Mouse (Mus musculus): ENCODE results near the gene Fars2.
A peak's percentile ranks its signal among the peaks of the same experiment; 100 is the strongest.

The Fars2 gene

GRCm38 (mm10) chr13:36222721-36223120, 105.5 kb downstream of the Fars2 start:
- no peak for DNase-seq

- DNase-seq = no peak
Observed at GRCm38 (mm10) chr13:36224431-36224830, 107.2 kb downstream of the Fars2 start.

DNA sequence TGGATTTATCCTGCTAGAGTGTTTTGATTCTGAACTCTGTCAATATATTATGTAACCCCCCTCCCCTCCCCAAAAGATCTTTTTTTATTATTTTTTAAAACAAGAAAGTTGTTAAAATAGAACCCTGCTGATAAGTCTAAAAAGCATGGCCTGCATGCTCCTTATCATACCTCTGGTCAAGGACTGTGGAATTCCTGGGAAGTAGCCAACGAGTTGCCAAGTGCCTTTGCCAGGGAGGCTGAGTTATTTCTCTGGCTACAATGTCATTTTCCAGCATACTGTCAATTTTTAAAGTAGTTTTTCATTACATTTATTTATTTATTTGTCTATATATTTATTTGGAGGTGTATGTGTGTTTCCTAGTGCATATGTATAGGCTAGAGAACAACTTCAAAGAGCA, 125.0 kb downstream of the Fars2 start:
- peak in 1 of 2 experiments; percentile 32 for DNase-seq

- no peak for DNase-seq
Observed at GRCm38 (mm10) chr13:36253936-36254335, 136.7 kb downstream of the Fars2 start.

DNA sequence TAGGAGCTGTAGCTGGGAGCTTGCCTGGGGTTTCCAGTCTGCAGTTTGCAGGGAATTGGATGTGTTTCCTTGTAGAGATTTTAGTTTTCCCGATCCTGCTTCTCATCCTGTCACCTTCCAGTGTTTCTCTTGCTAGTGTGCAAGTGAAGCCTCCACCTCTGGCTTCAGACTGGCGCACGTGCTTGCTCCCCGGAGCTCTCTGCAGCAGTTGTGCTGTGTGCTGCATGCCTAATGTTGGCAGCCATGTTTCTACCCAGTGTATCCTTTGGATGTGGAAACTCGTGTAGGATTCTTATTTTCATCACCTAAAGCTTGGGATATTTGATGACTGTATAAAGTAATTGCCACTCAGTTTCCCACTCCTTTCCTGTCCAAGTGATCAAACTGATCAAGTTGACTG, 140.0 kb downstream of the Fars2 start:
- DNase-seq = no peak

- DNase-seq = no peak
Observed at GRCm38 (mm10) chr13:36259754-36260153, 142.5 kb downstream of the Fars2 start.

- no peak for DNase-seq
Observed at GRCm38 (mm10) chr13:36261299-36261698, 144.1 kb downstream of the Fars2 start.

DNA sequence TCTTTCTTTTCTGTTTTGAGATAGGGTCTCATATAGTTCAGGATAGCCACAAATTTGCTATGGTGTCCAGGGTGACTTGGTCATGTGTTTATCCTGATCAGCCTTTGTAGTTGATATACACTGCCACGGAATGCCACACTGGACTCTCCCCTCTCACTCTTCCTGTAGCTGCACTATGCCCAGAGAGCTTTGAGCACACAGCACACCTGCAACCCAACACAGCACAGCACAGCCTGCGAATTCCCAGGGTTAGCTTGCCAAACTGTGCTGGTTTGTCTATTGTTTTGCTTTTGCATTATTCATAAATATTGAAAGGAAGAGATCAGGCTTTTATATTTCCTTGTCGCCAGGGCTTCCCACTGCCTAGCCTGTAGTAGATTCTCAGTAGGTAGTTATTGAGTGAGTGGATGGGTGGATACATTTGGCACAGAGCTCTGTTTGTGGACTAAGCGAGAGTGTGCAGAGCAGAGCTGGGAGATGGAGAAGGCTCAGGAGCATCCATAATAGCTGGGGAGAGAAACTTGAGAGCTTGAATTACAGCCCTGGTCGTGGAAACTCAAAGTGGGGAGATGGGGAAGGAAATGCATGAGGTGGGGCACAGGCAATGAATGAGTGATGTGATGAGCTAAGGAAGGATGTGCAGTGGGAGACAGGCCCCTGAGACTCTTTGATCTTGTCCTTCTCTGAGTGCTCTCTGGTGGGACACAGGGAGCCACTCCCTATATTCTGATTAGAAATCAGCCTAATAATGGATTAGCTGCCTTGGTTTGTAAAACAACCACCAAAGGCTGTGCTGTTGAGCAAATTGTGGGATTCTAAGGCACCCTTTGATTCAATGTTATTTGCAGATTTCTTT, 146.3 kb downstream of the Fars2 start:
- no peak for DNase-seq

- DNase-seq = no peak
Observed at GRCm38 (mm10) chr13:36264391-36264790, 147.2 kb downstream of the Fars2 start.

GRCm38 (mm10) chr13:36265342-36265744, 148.1 kb downstream of the Fars2 start:
- DNase-seq = no peak

DNA sequence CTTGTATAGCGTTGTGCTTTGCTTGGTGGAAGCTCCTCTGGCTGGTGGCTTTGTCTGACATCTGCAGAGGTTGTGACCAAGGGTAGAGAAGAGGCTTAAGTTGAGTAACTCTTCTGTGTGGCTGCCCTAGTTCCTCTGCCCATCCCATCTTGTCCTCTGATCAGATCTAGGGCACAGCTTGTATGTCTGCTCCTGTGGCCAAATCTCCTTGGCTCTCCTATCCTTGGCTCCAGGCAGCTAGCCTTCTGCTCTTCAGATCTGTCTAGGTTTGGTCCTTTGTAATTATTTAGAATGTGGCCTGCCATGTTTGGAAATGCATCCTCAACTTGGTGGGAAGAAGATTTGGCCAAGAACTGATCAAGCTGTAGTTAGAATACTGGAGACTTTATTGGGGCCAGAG, 150.2 kb downstream of the Fars2 start:
- no peak for DNase-seq

GRCm38 (mm10) chr13:36270867-36271266, 153.7 kb downstream of the Fars2 start:
- DNase-seq = no peak

- no peak for DNase-seq
Observed at GRCm38 (mm10) chr13:36273497-36273896, 156.3 kb downstream of the Fars2 start.

- DNase-seq = no peak
Observed at GRCm38 (mm10) chr13:36276194-36276593, 159.0 kb downstream of the Fars2 start.

GRCm38 (mm10) chr13:36282018-36282417, 164.8 kb downstream of the Fars2 start:
- DNase-seq = peak; percentile 63 to 76

DNA sequence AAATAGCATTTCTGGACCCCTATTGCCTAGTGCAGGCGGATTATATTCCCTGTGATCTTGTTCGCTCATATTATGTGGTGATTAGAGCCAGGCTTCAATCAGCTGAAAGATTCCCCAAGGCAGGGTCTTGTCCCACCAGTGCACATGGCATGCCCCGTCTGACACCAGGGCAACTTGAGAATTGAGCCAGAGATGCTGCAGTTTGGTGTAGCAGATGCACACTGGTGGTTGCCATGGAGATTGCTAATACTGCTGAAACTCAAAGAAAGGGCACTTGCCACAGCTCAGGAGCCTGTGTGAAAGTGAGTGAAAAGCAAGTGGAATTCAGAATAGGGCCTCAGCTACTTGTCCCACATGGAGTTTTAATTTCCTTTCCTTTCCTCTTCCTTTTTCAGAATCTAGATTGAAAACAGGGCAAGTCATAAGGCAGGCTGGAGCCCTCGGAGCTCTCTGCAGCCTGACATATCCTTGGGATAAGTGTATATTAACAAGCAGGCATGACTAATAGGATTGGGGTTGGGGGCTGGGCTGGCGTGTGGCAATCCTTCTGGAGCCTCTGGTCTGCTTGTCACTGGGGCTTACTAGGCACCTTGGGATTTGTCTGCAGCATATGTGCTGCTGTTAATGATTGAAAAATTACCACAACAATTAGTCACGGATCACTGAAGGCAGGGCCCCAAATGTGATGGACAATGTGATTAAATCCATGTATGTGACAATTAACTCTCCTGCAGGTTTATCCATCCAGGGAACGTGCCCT, 165.8 kb downstream of the Fars2 start:
- DNase-seq = no peak

DNA sequence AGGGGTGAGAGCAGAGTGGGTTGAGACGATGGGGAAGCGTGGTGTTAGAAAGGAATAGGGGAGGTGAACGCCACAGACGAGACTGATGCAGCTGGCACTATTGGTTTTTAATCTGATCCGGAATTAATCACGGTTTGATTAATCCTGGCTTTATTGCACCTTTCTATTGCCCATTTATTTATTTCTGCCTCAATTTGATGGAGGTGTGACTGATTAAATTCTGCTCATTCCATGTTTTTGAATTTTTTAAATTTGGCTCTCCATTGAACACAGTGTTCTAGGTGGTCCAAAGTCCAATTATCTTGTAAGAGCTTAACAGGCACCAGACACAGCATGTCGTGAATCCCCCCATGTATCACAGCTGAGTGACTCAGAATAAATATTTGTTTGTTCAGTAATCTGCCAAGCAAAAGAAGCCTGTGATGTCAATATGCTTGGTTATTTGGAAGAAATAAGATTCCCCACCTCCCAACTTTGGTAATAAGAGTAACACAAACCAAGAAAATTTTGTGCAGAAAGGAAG, 166.4 kb downstream of the Fars2 start:
- DNase-seq = no peak

GRCm38 (mm10) chr13:36284097-36284496, 166.9 kb downstream of the Fars2 start:
- DNase-seq = no peak

DNA sequence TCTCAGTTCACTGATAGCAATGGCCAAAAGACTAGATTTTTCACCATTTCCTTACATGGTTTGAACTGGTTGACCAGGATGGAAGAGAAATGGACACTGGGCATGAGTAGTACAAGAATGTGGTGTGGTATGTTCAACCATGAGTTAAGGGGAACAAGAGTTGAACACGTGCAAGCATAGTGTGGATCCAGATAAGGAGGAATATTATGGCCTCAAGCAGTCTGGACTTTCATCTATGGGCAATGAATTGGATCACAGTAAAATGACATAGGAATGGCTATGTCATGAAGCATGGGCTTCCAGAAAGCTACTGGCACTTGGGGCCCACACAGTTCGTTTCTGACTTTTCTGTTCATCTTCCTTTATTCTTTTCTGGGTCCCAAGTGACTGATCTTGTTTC, 168.0 kb downstream of the Fars2 start:
- no peak for DNase-seq

- DNase-seq = no peak
Observed at GRCm38 (mm10) chr13:36293511-36293910, 176.3 kb downstream of the Fars2 start.

- no peak for DNase-seq
Observed at GRCm38 (mm10) chr13:36294503-36294902, 177.3 kb downstream of the Fars2 start.

GRCm38 (mm10) chr13:36295848-36296247, 178.6 kb downstream of the Fars2 start:
- peak; percentile 63 to 75 for DNase-seq

GRCm38 (mm10) chr13:36296574-36296973, 179.4 kb downstream of the Fars2 start:
- no peak for DNase-seq

Measured in lung, postnatal 4 days (tissue).